Mouse (Mus musculus) left cerebral cortex, postnatal 25 days (tissue): ENCODE measurements around the gene Kpna4. TPM values are rescaled to one million over a fixed set of nuclear protein-coding genes. Genes with fewer than 3 reads are reported as not detected.

ENCODE experiments used
- DNase-seq, 2 experiments: peaks; one replicate each; pipeline ENCODE4 v3.0.0; 2022; ENCODE audit warnings: low spot score in 2 of 2, mixed read lengths in 1 of 2
- intact Hi-C: fragments of 180-260 bp; cut with DNase I; formaldehyde crosslinking; loops from one replicate; pipeline ENCODE4 v1.15.1; 2025
- total RNA-seq, 2 experiments: library from RNA; stranded (reverse); gene quantifications; 2 replicates each; pipeline ENCODE4 v1.2.3; 2021

Kpna4 gene
- total RNA-seq, 2 experiments from 2014 or later, result 62.9 to 65.6 TPM

- intact Hi-C loops, result no loop called here
Measured at GRCm38 (mm10) chr3:69114760-69115159, 12.2 kb downstream of the Kpna4 start.

GRCm38 (mm10) chr3:69113956-69114355 lies 13.0 kb downstream of the Kpna4 start:
- intact Hi-C loops, result no loop called here
- DNase-seq, result no peak

More at GRCm38 (mm10) chr3:69114760-69115159, 12.2 kb downstream of the Kpna4 start:
- no peak for DNase-seq

GRCm38 (mm10) chr3:69109079-69109478 lies 17.8 kb downstream of the Kpna4 start:
- intact Hi-C loops, result no loop called here
- DNase-seq, result no peak

- no peak for DNase-seq
Measured at GRCm38 (mm10) chr3:69094456-69094855, 32.5 kb downstream of the Kpna4 start.

GRCm38 (mm10) chr3:69064005-69064404 lies 62.9 kb downstream of the Kpna4 start:
- DNase-seq, result peak in 1 of 2 experiments; percentile 23
- intact Hi-C loops, result no loop called here

More at GRCm38 (mm10) chr3:69094456-69094855, 32.5 kb downstream of the Kpna4 start:
- intact Hi-C loops, result no loop called here

- intact Hi-C loops, result no loop called here
Measured at GRCm38 (mm10) chr3:69062764-69063163, 64.1 kb downstream of the Kpna4 start.

GRCm38 (mm10) chr3:69060672-69061071 lies 66.2 kb downstream of the Kpna4 start:
- DNase-seq, result no peak
- intact Hi-C loops, result no loop called here

More at GRCm38 (mm10) chr3:69062764-69063163, 64.1 kb downstream of the Kpna4 start:
- no peak for DNase-seq

GRCm38 (mm10) chr3:69055871-69056270 lies 71.0 kb downstream of the Kpna4 start:
- intact Hi-C loops, result no loop called here
- no peak for DNase-seq

- no peak for DNase-seq
- intact Hi-C loops, result no loop called here
Measured at GRCm38 (mm10) chr3:69054760-69055432, 72.0 kb downstream of the Kpna4 start.

- no peak for DNase-seq
- intact Hi-C loops, result no loop called here
Measured at GRCm38 (mm10) chr3:69051894-69052293, 75.0 kb downstream of the Kpna4 start.

GRCm38 (mm10) chr3:69049011-69049410 lies 77.9 kb downstream of the Kpna4 start:
- intact Hi-C loops, result no loop called here
- DNase-seq, result peak in 1 of 2 experiments; percentile 25

- DNase-seq, result peak in 1 of 2 experiments; percentile 28
- intact Hi-C loops, result no loop called here
Measured at GRCm38 (mm10) chr3:69047684-69048083, 79.2 kb downstream of the Kpna4 start.

- DNase-seq, result no peak
- intact Hi-C loops, result no loop called here
Measured at GRCm38 (mm10) chr3:69046509-69046908, 80.4 kb downstream of the Kpna4 start.

- intact Hi-C loops, result loop anchor here (2.0 kb wide), 1 partner anchor 41 kb away; the partner anchor contains the start of genes Ift80 and Smc4
- DNase-seq, result no peak
Measured at GRCm38 (mm10) chr3:69045750-69046149, 81.2 kb downstream of the Kpna4 start.

GRCm38 (mm10) chr3:69045400-69045703 lies 81.6 kb downstream of the Kpna4 start:
- intact Hi-C loops, result loop anchor here (2.0 kb wide), 1 partner anchor 41 kb away; the partner anchor contains the start of genes Ift80 and Smc4
- DNase-seq, result peak in 1 of 2 experiments; percentile 12

GRCm38 (mm10) chr3:69044645-69045399 lies 82.1 kb downstream of the Kpna4 start, which contains the start of gene Trim59:
TSS of gene Trim59 (minus strand) at chr3:69044755.
- peak; percentile 90 to 92 for DNase-seq
- intact Hi-C loops, result loop anchor here (2.0 kb wide), 1 partner anchor 40 kb away; the partner anchor contains the start of genes Ift80 and Smc4

GRCm38 (mm10) chr3:69044167-69044591 lies 82.7 kb downstream of the Kpna4 start:
- intact Hi-C loops, result loop anchor here (2.0 kb wide), 1 partner anchor 39 kb away; the partner anchor contains the start of genes Ift80 and Smc4
- DNase-seq, result no peak

GRCm38 (mm10) chr3:69041298-69041697 lies 85.6 kb downstream of the Kpna4 start:
- DNase-seq, result no peak
- intact Hi-C loops, result no loop called here

GRCm38 (mm10) chr3:69040105-69040504 lies 86.8 kb downstream of the Kpna4 start:
- intact Hi-C loops, result no loop called here

GRCm38 (mm10) chr3:69026133-69026783 lies 100.7 kb downstream of the Kpna4 start:
- intact Hi-C loops, result no loop called here

More at GRCm38 (mm10) chr3:69040105-69040504, 86.8 kb downstream of the Kpna4 start:
- DNase-seq, result no peak

More at GRCm38 (mm10) chr3:69026133-69026783, 100.7 kb downstream of the Kpna4 start:
- DNase-seq, result no peak
